Mouse (Mus musculus): ENCODE data around the gene Car1. TPM values are rescaled to one million over a fixed set of nuclear protein-coding genes. Genes with fewer than 3 reads are reported as not detected.

The Car1 gene
- polyA plus RNA-seq (2014; fragmentation: Nextera tagmentation; extraction: Ambion mirVana): 0.14 TPM in 1 of 2 replicates, not detected in the other

DNA sequence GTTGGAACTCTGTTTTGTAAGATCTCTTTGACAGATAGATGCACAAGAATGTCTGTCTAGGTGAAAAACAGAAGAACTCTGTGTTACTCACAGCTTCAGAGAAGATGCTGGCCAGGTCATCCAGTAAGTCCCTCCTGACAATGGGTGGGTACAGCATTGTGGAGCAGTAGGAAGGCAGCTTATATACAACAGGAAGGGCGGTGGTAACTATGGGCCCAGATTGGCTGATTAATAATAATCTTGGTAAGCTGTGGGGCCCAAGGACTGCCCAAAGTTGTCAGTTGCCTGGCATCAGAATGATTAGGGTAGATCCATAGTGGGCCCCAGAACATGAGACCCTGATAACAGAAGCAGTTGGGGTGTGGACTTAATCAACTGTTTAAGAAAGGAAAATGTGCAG lies at the start of gene Car1:
Car1 (minus strand) TSS at position 158 of the 400 bp plus-strand sequence.
- Histone ChIP-seq H3K9ac (ENCODE audit: low read length) (no peak within 1 kb of the TSS), H3K4me2 (no peak within 1 kb of the TSS), H3K4me1 (ENCODE audit: control insufficient read depth, insufficient read depth, low read length) (no peaks in the 10 kb centered on the region), H3K27me3 (ENCODE audit: control insufficient read depth, insufficient read depth, low read length) (no peaks in the 10 kb centered on the region), H3K4me3 (ENCODE audit: low read depth, low read length) (no peak within 1 kb of the TSS), H3K27ac (ENCODE audit: low read depth, low read length) (no peak within 1 kb of the TSS), H3K9me3 (ENCODE audit: control insufficient read depth, low read length) (no peaks in the 10 kb centered on the region), H3K36me3 (ENCODE audit: control insufficient read depth, insufficient read depth, low read length) (no peaks in the 10 kb centered on the region)
- 86% methylated on average over 1 of the region's 1 CpGs for WGBS
- DNase-seq (ENCODE audit: low spot score, missing footprints): no peak
- ATAC-seq (ENCODE audit: low FRiP score): no peak

DNA sequence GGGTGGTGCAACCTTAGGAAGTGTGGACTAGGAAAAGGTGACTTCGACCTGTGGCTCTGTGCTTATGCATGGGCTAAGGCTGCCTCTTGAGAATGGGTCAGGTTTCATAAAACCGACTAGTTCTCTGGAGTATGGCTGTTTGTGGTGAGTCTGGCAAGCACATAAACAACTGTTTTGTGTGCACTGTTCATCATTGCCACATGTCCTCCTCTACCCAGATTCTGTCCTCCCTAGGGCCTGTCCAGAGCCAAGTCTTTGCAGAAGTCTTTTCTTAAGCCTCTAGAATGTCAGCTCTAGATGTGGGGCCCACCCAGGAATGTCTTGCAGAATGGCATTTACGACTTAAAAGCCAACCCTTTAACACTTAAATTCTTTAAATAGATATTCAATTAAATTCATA lies 49.7 kb upstream of the Car1 start:
- 88% methylated on average over 3 of the region's 3 CpGs for WGBS
- Histone ChIP-seq H3K36me3 (ENCODE audit: control insufficient read depth, insufficient read depth, low read length) (no peaks in the 10 kb centered on the region), H3K4me1 (ENCODE audit: control insufficient read depth, insufficient read depth, low read length) (peaks cover 3% of the 10 kb centered on the region; the same call in 1 of the 2 replicates), H3K9me3 (ENCODE audit: control insufficient read depth, low read length) (no peaks in the 10 kb centered on the region), H3K27ac (ENCODE audit: low read depth, low read length) (no peak overlapping the region), H3K4me3 (ENCODE audit: low read depth, low read length) (no peak overlapping the region), H3K27me3 (ENCODE audit: control insufficient read depth, insufficient read depth, low read length) (no peaks in the 10 kb centered on the region), H3K4me2 (no peak overlapping the region), H3K9ac (ENCODE audit: low read length) (no peak overlapping the region)
- DNase-seq (ENCODE audit: low spot score, missing footprints): peak; percentile 67
- ATAC-seq (ENCODE audit: low FRiP score): no peak

- no peak for ATAC-seq (ENCODE audit: low FRiP score)
- WGBS: 72% methylated on average over 1 of the region's 1 CpGs
Measured at GRCm38 (mm10) chr3:14854446-14854845, 46.3 kb upstream of the Car1 start.

GRCm38 (mm10) chr3:14853966-14854365 lies 45.8 kb upstream of the Car1 start:
- 70% methylated on average over 5 of the region's 5 CpGs for WGBS
- Histone ChIP-seq H3K27ac (ENCODE audit: low read depth, low read length) (no peak overlapping the region), H3K4me1 (ENCODE audit: control insufficient read depth, insufficient read depth, low read length) (no peaks in the 10 kb centered on the region), H3K4me3 (ENCODE audit: low read depth, low read length) (no peak overlapping the region), H3K9me3 (ENCODE audit: control insufficient read depth, low read length) (no peaks in the 10 kb centered on the region), H3K9ac (ENCODE audit: low read length) (no peak overlapping the region), H3K4me2 (no peak overlapping the region), H3K27me3 (ENCODE audit: control insufficient read depth, insufficient read depth, low read length) (no peaks in the 10 kb centered on the region), H3K36me3 (ENCODE audit: control insufficient read depth, insufficient read depth, low read length) (no peaks in the 10 kb centered on the region)
- DNase-seq (ENCODE audit: low spot score, missing footprints) (peak; percentile 74), ATAC-seq (ENCODE audit: low FRiP score) (no peak)

More at GRCm38 (mm10) chr3:14854446-14854845, 46.3 kb upstream of the Car1 start:
- Histone ChIP-seq H3K4me1 (ENCODE audit: control insufficient read depth, insufficient read depth, low read length) (no peaks in the 10 kb centered on the region), H3K9me3 (ENCODE audit: control insufficient read depth, low read length) (no peaks in the 10 kb centered on the region), H3K4me2 (no peak overlapping the region), H3K4me3 (ENCODE audit: low read depth, low read length) (no peak overlapping the region), H3K27me3 (ENCODE audit: control insufficient read depth, insufficient read depth, low read length) (no peaks in the 10 kb centered on the region), H3K9ac (ENCODE audit: low read length) (no peak overlapping the region), H3K27ac (ENCODE audit: low read depth, low read length) (no peak overlapping the region), H3K36me3 (ENCODE audit: control insufficient read depth, insufficient read depth, low read length) (no peaks in the 10 kb centered on the region)
- DNase-seq (ENCODE audit: low spot score, missing footprints): peak; percentile 14

DNA sequence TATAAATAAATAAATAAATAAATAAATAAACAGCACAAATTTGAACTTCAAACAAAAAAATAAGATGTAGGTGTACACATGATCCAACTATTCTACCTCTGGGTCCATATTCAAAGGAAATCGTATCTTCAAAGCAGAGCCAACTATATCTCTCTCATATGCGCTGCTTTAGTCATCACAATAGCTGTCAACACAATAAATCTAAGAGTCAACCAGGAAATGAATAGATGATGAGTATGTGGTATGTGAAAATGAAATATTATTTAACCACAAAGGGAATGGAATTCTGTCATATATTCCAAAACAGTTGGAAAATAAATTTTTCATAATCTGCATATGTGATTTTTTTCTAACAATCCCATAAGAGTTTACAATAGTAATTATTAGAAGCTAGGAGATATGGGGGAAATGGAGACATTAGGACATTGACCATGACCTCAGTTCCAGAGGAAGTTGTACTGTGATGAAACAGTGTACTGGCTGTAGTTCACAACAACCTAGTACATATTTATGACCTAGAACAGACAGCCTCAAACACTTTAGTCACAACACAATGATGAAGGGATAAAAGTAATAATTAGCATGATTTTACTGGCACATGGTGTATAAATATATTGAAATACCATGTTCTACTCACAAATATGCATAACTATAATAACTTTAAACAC lies 40.6 kb upstream of the Car1 start:
- Histone ChIP-seq H3K4me2 (no peak overlapping the region), H3K36me3 (ENCODE audit: control insufficient read depth, insufficient read depth, low read length) (no peaks in the 10 kb centered on the region), H3K9me3 (ENCODE audit: control insufficient read depth, low read length) (no peaks in the 10 kb centered on the region), H3K4me1 (ENCODE audit: control insufficient read depth, insufficient read depth, low read length) (no peaks in the 10 kb centered on the region), H3K4me3 (ENCODE audit: low read depth, low read length) (no peak overlapping the region), H3K27me3 (ENCODE audit: control insufficient read depth, insufficient read depth, low read length) (no peaks in the 10 kb centered on the region), H3K9ac (ENCODE audit: low read length) (no peak overlapping the region), H3K27ac (ENCODE audit: low read depth, low read length) (no peak overlapping the region)
- no peak for ATAC-seq (ENCODE audit: low FRiP score)
- whole genome bisulfite sequencing: 92% methylated on average over 2 of the region's 2 CpGs
- DNase-seq (ENCODE audit: low spot score, missing footprints): peak; percentile 45

- ATAC-seq (ENCODE audit: low FRiP score): no peak
Measured at GRCm38 (mm10) chr3:14839466-14840118, 31.4 kb upstream of the Car1 start.

GRCm38 (mm10) chr3:14838936-14839335 lies 30.8 kb upstream of the Car1 start:
- H3K4me3 ChIP-seq (ENCODE audit: low read depth, low read length): no peak overlapping the region
- H3K9ac ChIP-seq (ENCODE audit: low read length): no peak overlapping the region
- ATAC-seq (ENCODE audit: low FRiP score) (no peak), DNase-seq (ENCODE audit: low spot score, missing footprints) (no peak)
- H3K27ac ChIP-seq (ENCODE audit: low read depth, low read length): no peak overlapping the region
- H3K9me3 ChIP-seq (ENCODE audit: control insufficient read depth, low read length): no peaks in the 10 kb centered on the region
- 92% methylated on average over 1 of the region's 1 CpGs for WGBS
- H3K36me3 ChIP-seq (ENCODE audit: control insufficient read depth, insufficient read depth, low read length): no peaks in the 10 kb centered on the region
- H3K4me1 ChIP-seq (ENCODE audit: control insufficient read depth, insufficient read depth, low read length): no peaks in the 10 kb centered on the region
- no peak overlapping the region for H3K4me2 ChIP-seq
- no peaks in the 10 kb centered on the region for H3K27me3 ChIP-seq (ENCODE audit: control insufficient read depth, insufficient read depth, low read length)

More at GRCm38 (mm10) chr3:14839466-14840118, 31.4 kb upstream of the Car1 start:
- Histone ChIP-seq H3K4me3 (ENCODE audit: low read depth, low read length) (no peak overlapping the region), H3K9ac (ENCODE audit: low read length) (no peak overlapping the region), H3K27me3 (ENCODE audit: control insufficient read depth, insufficient read depth, low read length) (no peaks in the 10 kb centered on the region), H3K36me3 (ENCODE audit: control insufficient read depth, insufficient read depth, low read length) (no peaks in the 10 kb centered on the region), H3K4me1 (ENCODE audit: control insufficient read depth, insufficient read depth, low read length) (no peaks in the 10 kb centered on the region), H3K9me3 (ENCODE audit: control insufficient read depth, low read length) (no peaks in the 10 kb centered on the region), H3K27ac (ENCODE audit: low read depth, low read length) (no peak overlapping the region), H3K4me2 (no peak overlapping the region)
- DNase-seq (ENCODE audit: low spot score, missing footprints): no peak
- WGBS: 85% methylated on average over 3 of the region's 3 CpGs

GRCm38 (mm10) chr3:14832766-14833165 lies 24.6 kb upstream of the Car1 start:
- no peak overlapping the region for H3K9ac ChIP-seq (ENCODE audit: low read length)
- no peak overlapping the region for H3K4me3 ChIP-seq (ENCODE audit: low read depth, low read length)
- no peaks in the 10 kb centered on the region for H3K9me3 ChIP-seq (ENCODE audit: control insufficient read depth, low read length)
- DNase-seq (ENCODE audit: low spot score, missing footprints) (no peak), ATAC-seq (ENCODE audit: low FRiP score) (no peak)
- no peaks in the 10 kb centered on the region for H3K36me3 ChIP-seq (ENCODE audit: control insufficient read depth, insufficient read depth, low read length)
- no peak overlapping the region for H3K4me2 ChIP-seq
- H3K4me1 ChIP-seq (ENCODE audit: control insufficient read depth, insufficient read depth, low read length): no peaks in the 10 kb centered on the region
- H3K27ac ChIP-seq (ENCODE audit: low read depth, low read length): no peak overlapping the region
- H3K27me3 ChIP-seq (ENCODE audit: control insufficient read depth, insufficient read depth, low read length): no peaks in the 10 kb centered on the region

DNA sequence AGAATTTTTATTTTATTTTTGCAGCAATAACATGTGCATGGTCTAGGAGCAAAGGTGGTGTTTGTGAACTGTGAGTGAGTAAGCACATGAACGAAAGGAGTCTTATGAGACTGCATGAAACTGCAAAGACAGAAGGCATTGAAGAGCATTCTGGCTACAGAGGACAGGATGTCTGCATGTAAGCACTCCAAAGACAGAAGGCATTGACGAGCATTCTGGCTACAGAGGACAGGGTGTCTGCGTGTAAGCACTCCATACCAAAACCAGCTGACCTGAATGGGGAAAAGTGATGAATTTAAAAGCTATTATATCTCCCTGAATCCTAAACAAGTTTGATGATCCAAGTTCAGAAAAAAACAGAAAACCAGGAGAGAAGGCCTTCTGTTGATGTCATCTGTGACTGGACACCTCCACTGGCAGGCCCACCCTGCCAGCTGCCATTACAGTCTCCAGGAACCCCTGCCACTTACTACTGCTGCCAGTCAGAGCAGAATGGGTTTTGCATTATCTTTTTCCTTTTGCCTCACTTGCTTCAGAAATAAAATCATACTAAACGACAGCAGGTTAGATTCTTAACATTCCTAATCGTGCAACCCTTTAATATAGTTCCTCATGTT lies 23.2 kb upstream of the Car1 start:
- no peak for ATAC-seq (ENCODE audit: low FRiP score)
- WGBS: 87% methylated on average over 5 of the region's 5 CpGs

More for the DNA sequence above, 23.2 kb upstream of the Car1 start:
- no peaks in the 10 kb centered on the region for H3K27me3 ChIP-seq (ENCODE audit: control insufficient read depth, insufficient read depth, low read length)
- no peak overlapping the region for H3K4me2 ChIP-seq
- no peak for DNase-seq (ENCODE audit: low spot score, missing footprints)
- H3K4me1 ChIP-seq (ENCODE audit: control insufficient read depth, insufficient read depth, low read length): no peaks in the 10 kb centered on the region
- no peak overlapping the region for H3K4me3 ChIP-seq (ENCODE audit: low read depth, low read length)
- no peak overlapping the region for H3K27ac ChIP-seq (ENCODE audit: low read depth, low read length)
- H3K9ac ChIP-seq (ENCODE audit: low read length): no peak overlapping the region
- no peaks in the 10 kb centered on the region for H3K36me3 ChIP-seq (ENCODE audit: control insufficient read depth, insufficient read depth, low read length)
- no peaks in the 10 kb centered on the region for H3K9me3 ChIP-seq (ENCODE audit: control insufficient read depth, low read length)
